Mouse (Mus musculus) intestine, embryonic 14.5 days (tissue): ENCODE results near the gene Ttn. TPM values are rescaled to one million over a fixed set of nuclear protein-coding genes. Genes with fewer than 3 reads are reported as not detected.
A peak's percentile ranks its signal among the peaks of the same experiment; 100 is the strongest.

ENCODE experiments used
- ATAC-seq: fragments of 200-750 bp; cut with Nextera tagmentation; replicated peaks from 2 replicates; pipeline ENCODE4 v1.8.0; 2017; ENCODE audit warnings: low read depth, moderate number of reproducible peaks, moderate TSS enrichment, moderate library complexity; ENCODE audit not compliant: low FRiP score, low TSS enrichment
- DNase-seq: peaks from one replicate; pipeline ENCODE4 v3.0.0-alpha.2; 2018; ENCODE audit warnings: low spot score
- H3K27ac ChIP-seq: fragments of 300-500 bp; sonication (generic); 2 replicates; pipeline ENCODE4 v1.5.1; 2014; ENCODE audit warnings: low read depth, mild to moderate bottlenecking, control low read depth
- H3K27me3 ChIP-seq: fragments of 300-500 bp; sonication (generic); replicated peaks from 2 replicates; pipeline ENCODE4 v1.6.1; 2014; ENCODE audit warnings: low read length, control low read depth; ENCODE audit not compliant: control insufficient read depth, insufficient read depth
- H3K36me3 ChIP-seq: fragments of 300-500 bp; sonication (generic); 2 replicates; pipeline ENCODE4 v1.6.1; 2014; ENCODE audit warnings: low read length, control low read depth; ENCODE audit not compliant: control insufficient read depth, insufficient read depth
- H3K4me1 ChIP-seq: fragments of 300-500 bp; sonication (generic); replicated peaks from 2 replicates; pipeline ENCODE4 v1.6.1; 2014; ENCODE audit warnings: low read length, control low read depth, mixed read lengths; ENCODE audit not compliant: control insufficient read depth, insufficient read depth
- H3K4me2 ChIP-seq: fragments of 300-500 bp; sonication (generic); 2 replicates; pipeline ENCODE4 v1.6.1; 2014; ENCODE audit warnings: low read length
- H3K4me3 ChIP-seq: fragments of 300-500 bp; sonication (generic); 2 replicates; pipeline ENCODE4 v1.5.1; 2014; ENCODE audit warnings: low read depth, low read length, control low read depth, mixed read lengths
- H3K9ac ChIP-seq: fragments of 300-500 bp; sonication (generic); 2 replicates; pipeline ENCODE4 v1.6.1; 2014; ENCODE audit warnings: mild to moderate bottlenecking, low read length
- H3K9me3 ChIP-seq: fragments of 300-500 bp; sonication (generic); 2 replicates; pipeline ENCODE4 v1.6.1; 2016; ENCODE audit warnings: low read length, control low read depth; ENCODE audit not compliant: control insufficient read depth
- WGBS: fragments of 180-500 bp; shearing (Covaris S2); extraction: QIAGEN DNeasy Blood & Tissue Kit; methylation state at CpG from one replicate; pipeline ENCODE4 v1.1.7; 2014; 5-methylcytosine and 5-hydroxymethylcytosine counted together
- polyA plus RNA-seq: library from polyadenylated mRNA; unstranded; fragments of >200 nt; fragmentation: Nextera tagmentation; extraction: Ambion mirVana; gene quantifications from 2 replicates; pipeline ENCODE4 v1.2.1, GENCODE M21; 2014

Gene Ttn
- polyA plus RNA-seq, 1 experiment from 2014 or later = 0.04 TPM

DNA sequence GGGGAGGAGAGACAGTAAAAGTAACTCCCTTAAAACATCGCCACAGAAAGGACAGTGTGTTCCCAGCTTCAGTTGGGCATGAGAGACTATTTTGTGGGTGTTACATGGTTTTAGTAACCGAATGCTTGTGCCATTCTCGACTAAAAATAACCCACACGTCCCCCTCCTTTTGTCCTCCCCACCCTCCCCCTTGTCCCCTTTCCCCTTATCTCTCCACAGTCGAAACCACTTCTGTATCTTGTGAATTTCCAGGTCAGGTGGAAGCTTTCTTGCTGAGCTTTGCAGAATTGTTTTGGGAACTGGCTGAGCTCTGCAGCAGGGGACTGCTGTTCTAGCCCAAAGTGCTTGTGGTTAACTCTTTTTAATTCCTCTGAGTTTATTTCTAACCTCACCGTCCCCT lies 12.1 kb downstream of the Ttn start:
- Histone ChIP-seq H3K36me3 (no peaks in the 10 kb centered on the region), H3K27ac (no peak overlapping the region), H3K9me3 (no peaks in the 10 kb centered on the region), H3K4me1 (no peaks in the 10 kb centered on the region), H3K4me3 (no peak overlapping the region), H3K4me2 (no peak overlapping the region), H3K9ac (no peak overlapping the region), H3K27me3 (no peaks in the 10 kb centered on the region)
- 71% methylated on average over 6 of the region's 6 CpGs for WGBS
- no peak for DNase-seq
- no peak for ATAC-seq

DNA sequence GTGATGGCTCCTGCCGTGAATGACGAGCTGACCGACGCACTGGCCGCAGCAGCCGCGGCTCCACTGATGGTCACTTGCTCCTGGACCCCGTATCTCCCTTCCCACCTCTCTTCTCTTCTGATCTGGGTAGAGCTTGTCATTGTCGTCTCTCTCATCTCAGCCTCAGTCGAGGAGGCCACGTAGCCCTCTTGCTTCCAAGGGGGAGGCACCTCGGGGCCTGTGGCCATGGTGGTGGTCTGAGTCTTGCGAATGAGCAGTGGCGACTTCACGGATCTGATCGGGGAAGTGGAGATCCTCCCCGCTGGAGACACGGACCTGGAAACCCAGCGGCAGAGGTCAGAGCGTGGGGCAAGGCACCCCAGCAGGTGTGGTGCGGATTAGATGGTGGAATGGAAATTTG lies 12.7 kb downstream of the Ttn start:
- no peak overlapping the region for H3K4me3 ChIP-seq
- H3K9ac ChIP-seq = no peak overlapping the region
- no peaks in the 10 kb centered on the region for H3K4me1 ChIP-seq
- H3K4me2 ChIP-seq = no peak overlapping the region
- H3K9me3 ChIP-seq = no peaks in the 10 kb centered on the region
- WGBS = 75% methylated on average over 21 of the region's 21 CpGs
- no peak for DNase-seq
- H3K36me3 ChIP-seq = no peaks in the 10 kb centered on the region
- H3K27ac ChIP-seq = no peak overlapping the region
- no peak for ATAC-seq
- H3K27me3 ChIP-seq = no peaks in the 10 kb centered on the region

DNA sequence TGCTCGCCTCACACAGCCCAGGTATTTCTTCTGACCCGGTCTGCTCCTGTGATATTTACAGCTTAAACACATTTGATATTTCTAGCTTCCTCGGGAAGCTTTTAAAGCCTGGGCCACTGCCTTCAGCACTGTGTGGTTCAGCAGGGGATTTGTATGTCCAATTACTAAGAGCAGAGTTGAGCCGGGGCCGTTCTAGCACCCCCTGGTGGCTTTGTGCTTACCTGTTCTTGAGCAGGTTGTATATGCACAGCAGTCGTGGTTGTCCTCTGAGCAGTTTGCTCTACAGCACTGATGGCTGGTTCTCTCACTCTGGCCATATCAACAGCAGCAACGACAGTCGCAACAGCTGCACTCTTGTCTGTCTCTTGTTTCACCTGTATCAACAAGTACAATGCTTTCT lies 13.4 kb downstream of the Ttn start:
- Histone ChIP-seq H3K4me1 (no peaks in the 10 kb centered on the region), H3K9ac (no peak overlapping the region), H3K27me3 (no peaks in the 10 kb centered on the region), H3K4me3 (no peak overlapping the region), H3K4me2 (no peak overlapping the region), H3K27ac (no peak overlapping the region), H3K36me3 (no peaks in the 10 kb centered on the region), H3K9me3 (no peaks in the 10 kb centered on the region)
- peak; percentile 88 for DNase-seq
- 24% methylated on average over 8 of the region's 8 CpGs for WGBS
- ATAC-seq = no peak; the same call in 1 of the 2 replicates

DNA sequence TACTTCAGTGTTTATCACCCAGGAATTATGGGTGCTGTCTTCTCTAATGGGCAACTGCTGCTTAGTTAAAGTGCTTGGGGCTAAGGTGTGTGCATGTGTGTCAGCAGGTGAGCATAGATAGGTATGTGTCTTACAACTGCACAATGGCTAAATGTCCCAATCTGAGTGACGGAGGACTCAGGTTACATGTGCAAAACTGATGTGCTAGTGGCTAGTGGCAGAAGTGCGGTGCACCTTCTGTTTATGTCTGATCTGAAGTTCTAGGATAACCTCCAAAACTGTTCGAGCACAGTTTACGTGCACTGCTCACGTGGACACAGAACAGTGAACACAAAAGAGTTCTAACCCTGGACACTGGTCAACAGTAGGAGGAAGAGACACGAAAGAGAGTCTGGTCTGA lies 15.8 kb downstream of the Ttn start:
- H3K27ac ChIP-seq = no peak overlapping the region
- 77% methylated on average over 6 of the region's 6 CpGs for WGBS
- no peak overlapping the region for H3K9ac ChIP-seq
- H3K27me3 ChIP-seq = no peaks in the 10 kb centered on the region
- DNase-seq (no peak), ATAC-seq (no peak)
- H3K36me3 ChIP-seq = no peaks in the 10 kb centered on the region
- no peaks in the 10 kb centered on the region for H3K4me1 ChIP-seq
- H3K4me2 ChIP-seq = no peak overlapping the region
- no peaks in the 10 kb centered on the region for H3K9me3 ChIP-seq
- no peak overlapping the region for H3K4me3 ChIP-seq

DNA sequence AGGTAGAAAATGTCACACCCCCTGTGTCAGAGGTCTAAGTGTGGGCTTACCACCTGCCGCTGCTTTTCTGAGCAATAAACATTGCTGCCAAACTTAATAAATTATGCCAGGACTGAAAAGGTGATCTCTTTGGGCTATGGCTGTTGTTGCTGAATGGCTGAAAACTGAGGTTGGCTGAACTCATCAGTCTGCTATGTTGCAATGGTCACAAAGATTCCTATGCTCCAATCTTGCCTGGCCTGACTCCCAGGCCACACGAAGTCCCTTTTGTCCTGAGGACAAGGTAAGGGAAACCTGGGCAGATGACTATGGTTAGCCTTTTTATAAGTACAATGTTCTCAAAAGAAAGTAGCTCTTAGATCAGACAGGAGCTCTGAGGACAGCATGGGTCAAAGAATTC lies 16.3 kb downstream of the Ttn start:
- H3K9me3 ChIP-seq = no peaks in the 10 kb centered on the region
- DNase-seq = no peak
- 76% methylated on average over 2 of the region's 2 CpGs for WGBS
- no peak for ATAC-seq
- H3K27me3 ChIP-seq = no peaks in the 10 kb centered on the region
- no peak overlapping the region for H3K4me2 ChIP-seq
- H3K4me3 ChIP-seq = no peak overlapping the region
- H3K36me3 ChIP-seq = no peaks in the 10 kb centered on the region
- H3K27ac ChIP-seq = no peak overlapping the region
- no peak overlapping the region for H3K9ac ChIP-seq
- no peaks in the 10 kb centered on the region for H3K4me1 ChIP-seq

DNA sequence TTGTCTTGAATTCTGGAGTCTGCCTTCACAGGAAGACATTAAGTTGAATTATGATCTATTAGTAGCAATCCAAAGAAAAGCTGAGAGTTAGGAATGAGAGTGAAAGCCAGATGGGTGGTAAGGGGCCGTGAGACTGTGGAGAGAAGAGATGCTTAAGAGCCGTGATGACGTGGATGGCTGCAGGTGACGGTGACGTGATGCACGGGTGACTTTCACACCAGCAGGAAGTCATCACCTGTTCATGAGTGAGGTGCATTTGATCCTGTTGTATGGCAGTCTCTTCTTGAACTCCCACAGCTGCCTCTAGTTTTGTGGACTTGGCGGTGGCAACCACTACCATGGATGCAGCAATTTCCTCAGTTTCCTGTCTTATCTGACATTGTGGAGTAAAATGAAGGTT lies 16.8 kb downstream of the Ttn start:
- H3K27me3 ChIP-seq = no peaks in the 10 kb centered on the region
- H3K4me2 ChIP-seq = no peak overlapping the region
- no peak for DNase-seq
- H3K4me3 ChIP-seq = no peak overlapping the region
- WGBS = 89% methylated on average over 7 of the region's 7 CpGs
- no peaks in the 10 kb centered on the region for H3K36me3 ChIP-seq
- ATAC-seq = no peak
- H3K4me1 ChIP-seq = no peaks in the 10 kb centered on the region
- H3K9me3 ChIP-seq = no peaks in the 10 kb centered on the region
- H3K27ac ChIP-seq = no peak overlapping the region
- no peak overlapping the region for H3K9ac ChIP-seq

DNA sequence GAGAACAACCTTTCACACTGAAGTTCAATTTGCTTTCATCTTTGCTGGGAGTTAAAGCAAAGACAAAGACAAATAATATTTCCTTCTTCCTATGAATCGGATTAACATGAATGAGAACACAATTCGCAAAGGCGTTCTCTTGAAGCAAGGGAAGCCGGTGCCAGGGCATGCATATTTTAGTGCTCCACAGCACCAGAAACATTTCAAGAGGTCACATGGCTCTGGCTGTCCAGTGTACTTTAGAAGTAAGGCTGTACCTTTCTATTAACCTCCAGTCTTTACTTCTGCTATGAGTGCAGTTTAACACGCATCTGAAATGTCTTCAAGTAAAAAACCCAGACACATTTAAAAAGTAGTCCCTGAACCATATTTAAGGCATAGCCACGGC lies 20.3 kb downstream of the Ttn start:
- H3K4me3 ChIP-seq = no peak overlapping the region
- H3K9ac ChIP-seq = no peak overlapping the region
- no peaks in the 10 kb centered on the region for H3K4me1 ChIP-seq
- no peaks in the 10 kb centered on the region for H3K9me3 ChIP-seq
- DNase-seq (no peak), ATAC-seq (no peak)
- H3K4me2 ChIP-seq = no peak overlapping the region
- 84% methylated on average over 6 of the region's 6 CpGs for WGBS
- H3K36me3 ChIP-seq = no peaks in the 10 kb centered on the region
- no peaks in the 10 kb centered on the region for H3K27me3 ChIP-seq
- H3K27ac ChIP-seq = no peak overlapping the region

DNA sequence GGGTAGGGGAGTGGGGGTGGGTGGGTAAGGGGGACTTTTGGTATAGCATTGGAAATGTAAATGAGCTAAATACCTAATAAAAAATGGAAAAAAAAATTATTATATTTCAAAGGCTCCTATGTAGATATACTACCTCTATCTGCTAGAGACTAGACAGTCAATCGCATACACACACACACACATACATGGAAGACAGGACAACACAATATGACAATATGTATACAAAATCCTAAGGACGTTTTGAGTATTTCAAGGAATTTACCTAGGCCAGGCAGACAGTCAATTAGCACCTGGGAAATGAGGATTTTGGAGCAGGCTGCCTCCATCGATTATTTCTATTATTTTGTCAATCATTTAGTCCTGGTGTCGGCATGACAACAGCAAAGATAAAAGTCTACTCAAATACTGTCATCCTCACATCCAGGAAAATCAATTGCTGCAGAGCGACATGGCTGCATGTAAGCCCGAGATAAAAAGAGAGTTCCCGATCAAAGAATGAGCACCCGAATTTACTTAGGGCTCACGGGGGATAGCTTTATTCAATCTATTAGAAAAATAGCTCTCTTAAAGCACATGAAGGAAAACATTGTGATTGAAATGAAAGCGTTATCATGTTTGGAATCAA lies 20.8 kb downstream of the Ttn start:
- H3K27me3 ChIP-seq = no peaks in the 10 kb centered on the region
- no peak overlapping the region for H3K27ac ChIP-seq
- no peaks in the 10 kb centered on the region for H3K4me1 ChIP-seq
- ATAC-seq = no peak
- WGBS = 83% methylated on average over 10 of the region's 10 CpGs
- no peak for DNase-seq
- no peak overlapping the region for H3K4me2 ChIP-seq
- H3K9me3 ChIP-seq = no peaks in the 10 kb centered on the region
- no peaks in the 10 kb centered on the region for H3K36me3 ChIP-seq
- H3K9ac ChIP-seq = no peak overlapping the region
- H3K4me3 ChIP-seq = no peak overlapping the region

DNA sequence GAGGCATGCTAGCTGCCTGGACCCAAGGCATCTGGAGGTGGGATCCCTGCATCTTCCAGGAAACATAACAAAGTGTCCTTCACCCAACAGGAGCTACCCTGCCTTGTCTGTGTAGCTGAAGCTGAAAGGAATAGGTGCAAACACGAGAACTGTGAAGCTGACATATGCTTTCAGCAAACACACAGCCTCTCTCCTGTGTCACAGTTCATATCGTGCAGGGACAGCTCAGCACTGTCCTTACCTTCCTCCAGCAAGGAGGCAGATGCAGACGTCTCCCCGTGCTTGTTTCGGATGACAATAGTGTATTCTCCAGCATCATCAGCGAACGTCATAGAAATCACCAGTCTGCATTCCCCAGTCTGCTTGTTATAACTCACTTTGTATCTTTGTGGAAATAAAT lies 32.6 kb downstream of the Ttn start:
- H3K9ac ChIP-seq = no peak overlapping the region
- WGBS = 77% methylated on average over 7 of the region's 7 CpGs
- H3K9me3 ChIP-seq = no peaks in the 10 kb centered on the region
- no peaks in the 10 kb centered on the region for H3K4me1 ChIP-seq
- ATAC-seq (no peak), DNase-seq (no peak)
- no peak overlapping the region for H3K27ac ChIP-seq
- H3K36me3 ChIP-seq = no peaks in the 10 kb centered on the region
- H3K4me3 ChIP-seq = no peak overlapping the region
- H3K4me2 ChIP-seq = no peak overlapping the region
- H3K27me3 ChIP-seq = no peaks in the 10 kb centered on the region
